Mouse (Mus musculus) heart, adult 2 months (tissue): Measurements from ENCODE around the gene Diras1. TPM values are rescaled to one million over a fixed set of nuclear protein-coding genes. Genes with fewer than 3 reads are reported as not detected.

Experiments
- DNase-seq, 2 experiments: peaks; one replicate each; pipeline ENCODE4 v3.0.0; 2021
- H3K27ac ChIP-seq: fragments of 200-600 bp; 2 replicates; pipeline ENCODE4 v1.8.1; 2022
- H3K27me3 ChIP-seq: fragments of 200-500 bp; 2 replicates; pipeline ENCODE4 v1.6.1; 2012; ENCODE audit warnings: mild to moderate bottlenecking, low read length, inconsistent platforms, mixed read lengths; ENCODE audit not compliant: control insufficient read depth, insufficient read depth
- H3K36me3 ChIP-seq: fragments of 200-500 bp; 2 replicates; pipeline ENCODE4 v1.6.1; 2012; ENCODE audit warnings: low read length, inconsistent platforms; ENCODE audit not compliant: control insufficient read depth, insufficient read depth
- H3K4me1 ChIP-seq: fragments of 200-500 bp; 2 replicates; pipeline ENCODE4 v1.6.1; 2011; ENCODE audit warnings: low read length; ENCODE audit not compliant: control insufficient read depth, insufficient read depth
- H3K4me3 ChIP-seq: fragments of 200-600 bp; 2 replicates; pipeline ENCODE4 v1.8.1; 2022
- H3K79me2 ChIP-seq: fragments of 200-500 bp; replicated peaks from 2 replicates; pipeline ENCODE4 v1.6.1; 2012; ENCODE audit warnings: mild to moderate bottlenecking, inconsistent platforms, low read length, moderate library complexity, mixed read lengths; ENCODE audit not compliant: control insufficient read depth, insufficient read depth
- H3K9ac ChIP-seq: fragments of 200-500 bp; 2 replicates; pipeline ENCODE4 v1.6.1; 2012; ENCODE audit warnings: low read depth, mild to moderate bottlenecking, control low read depth, inconsistent platforms, low read length, mixed read lengths
- CTCF ChIP-seq: fragments of 200-600 bp; IDR thresholded peaks from 2 replicates; pipeline ENCODE4 v1.8.1; 2022; ENCODE audit warnings: antibody characterized with exemption, mild to moderate bottlenecking, moderate library complexity
- EP300 ChIP-seq: fragments of 200-500 bp; IDR thresholded peaks from 2 replicates; pipeline ENCODE4 v1.6.1; 2011; ENCODE audit warnings: low read depth, low read length, control low read depth; ENCODE audit not compliant: insufficient read depth
- POLR2A ChIP-seq: fragments of 200-500 bp; IDR thresholded peaks from 2 replicates; pipeline ENCODE4 v1.6.1; 2011; ENCODE audit warnings: mild to moderate bottlenecking, low read depth, low read length, control low read depth; ENCODE audit not compliant: insufficient read depth
- WGBS: fragments of 180-500 bp; shearing (Covaris S2); methylation state at CpG from one replicate; pipeline ENCODE4 v1.1.7; 2018; 5-methylcytosine and 5-hydroxymethylcytosine counted together
- intact Hi-C: fragments of 180-260 bp; cut with DNase I; formaldehyde crosslinking; loops from one replicate; pipeline ENCODE4 v1.15.1; 2025
- polyA plus RNA-seq: library from polyadenylated mRNA; depleted of rRNA; stranded (reverse); fragments of >200 nt; gene quantifications from 2 replicates; pipeline ENCODE4 v1.2.3, GENCODE M21; 2012
- total RNA-seq, 2 experiments: library from RNA; stranded (reverse); gene quantifications; 2 replicates each; pipeline ENCODE4 v1.2.3; 2021

Diras1 gene
- total and polyA plus RNA-seq, 3 experiments: 0.04 TPM; not detected in 2

GRCm38 (mm10) chr10:80987709-80988441, 37.6 kb downstream of the Diras1 start:
- Histone ChIP-seq H3K4me1 (peaks cover 6% of the 10 kb centered on the region), H3K36me3 (no peaks in the 10 kb centered on the region), H3K27me3 (no peaks in the 10 kb centered on the region), H3K4me3 (no peak overlapping the region), H3K79me2 (no peaks in the 10 kb centered on the region), H3K27ac (peak overlapping the region; percentile 3), H3K9ac (no peak overlapping the region)
- peak; percentile 88 to 89 for DNase-seq
- TF ChIP-seq POLR2A: no peak
- peak; percentile 99 for TF ChIP-seq CTCF
- peak; percentile 97 for TF ChIP-seq EP300
- 10% methylated on average over 10 of the region's 10 CpGs for WGBS
- intact Hi-C loops: loop anchor here (1.0 kb wide), 1 partner anchor 60 kb away; no protein-coding TSS in a partner anchor

- H3K27ac ChIP-seq: no peak overlapping the region
- 46% methylated on average over 6 of the region's 6 CpGs for WGBS
These were observed 38.7 kb downstream of the Diras1 start for GRCm38 (mm10) chr10:80986754-80987153.

GRCm38 (mm10) chr10:80985970-80986701, 39.3 kb downstream of the Diras1 start:
- DNase-seq: no peak
- H3K4me1 ChIP-seq: peaks cover 6% of the 10 kb centered on the region
- H3K36me3 ChIP-seq: no peaks in the 10 kb centered on the region
- peak overlapping the region; percentile 46 for H3K4me3 ChIP-seq
- no peak overlapping the region for H3K27ac ChIP-seq
- WGBS: 23% methylated on average over 13 of the region's 13 CpGs
- no peaks in the 10 kb centered on the region for H3K27me3 ChIP-seq
- peak overlapping the region; percentile 27 for H3K9ac ChIP-seq
- H3K79me2 ChIP-seq: no peaks in the 10 kb centered on the region
- intact Hi-C loops: no loop called here
- TF ChIP-seq POLR2A (no peak), CTCF (no peak), EP300 (no peak)

More at GRCm38 (mm10) chr10:80986754-80987153, 38.7 kb downstream of the Diras1 start:
- no peak overlapping the region for H3K9ac ChIP-seq
- no peak overlapping the region for H3K4me3 ChIP-seq
- no peaks in the 10 kb centered on the region for H3K79me2 ChIP-seq
- H3K36me3 ChIP-seq: no peaks in the 10 kb centered on the region
- peaks cover 6% of the 10 kb centered on the region for H3K4me1 ChIP-seq
- no peaks in the 10 kb centered on the region for H3K27me3 ChIP-seq
- DNase-seq: peak; percentile 54 to 71
- 0 out of 2 replicates have a peak, but pooled peaks have one; percentile 39 for TF ChIP-seq EP300
- TF ChIP-seq CTCF: no peak
- intact Hi-C loops: no loop called here

GRCm38 (mm10) chr10:80985241-80985969, 40.1 kb downstream of the Diras1 start:
- no peak overlapping the region for H3K27ac ChIP-seq
- peak overlapping the region; percentile 46 for H3K4me3 ChIP-seq
- TF ChIP-seq CTCF: no peak
- peak overlapping the region; percentile 27 for H3K9ac ChIP-seq
- no peaks in the 10 kb centered on the region for H3K27me3 ChIP-seq
- peaks cover 6% of the 10 kb centered on the region for H3K4me1 ChIP-seq
- DNase-seq: peak; percentile 46 to 53
- intact Hi-C loops: no loop called here
- 11% methylated on average over 37 of the region's 37 CpGs for whole genome bisulfite sequencing
- H3K36me3 ChIP-seq: no peaks in the 10 kb centered on the region
- H3K79me2 ChIP-seq: no peaks in the 10 kb centered on the region

GRCm38 (mm10) chr10:80984223-80984622, 41.2 kb downstream of the Diras1 start:
- H3K27me3 ChIP-seq: no peaks in the 10 kb centered on the region
- 87% methylated on average over 12 of the region's 12 CpGs for WGBS
- no peak for DNase-seq
- H3K4me3 ChIP-seq: no peak overlapping the region
- no peaks in the 10 kb centered on the region for H3K79me2 ChIP-seq
- peaks cover 6% of the 10 kb centered on the region for H3K4me1 ChIP-seq
- intact Hi-C loops: no loop called here
- TF ChIP-seq CTCF: no peak
- no peak for TF ChIP-seq POLR2A
- TF ChIP-seq EP300: no peak
- no peaks in the 10 kb centered on the region for H3K36me3 ChIP-seq
- no peak overlapping the region for H3K9ac ChIP-seq
- H3K27ac ChIP-seq: no peak overlapping the region

- no peaks in the 10 kb centered on the region for H3K36me3 ChIP-seq
- 69% methylated on average over 4 of the region's 4 CpGs for WGBS
- DNase-seq: no peak
These were observed 43.1 kb downstream of the Diras1 start for GRCm38 (mm10) chr10:80982381-80982780.

More at GRCm38 (mm10) chr10:80982381-80982780, 43.1 kb downstream of the Diras1 start:
- no peak overlapping the region for H3K9ac ChIP-seq
- no peak overlapping the region for H3K4me3 ChIP-seq
- H3K79me2 ChIP-seq: no peaks in the 10 kb centered on the region
- no peaks in the 10 kb centered on the region for H3K27me3 ChIP-seq
- H3K27ac ChIP-seq: no peak overlapping the region
- intact Hi-C loops: no loop called here
- H3K4me1 ChIP-seq: peaks cover 5% of the 10 kb centered on the region; the same call in 1 of the 2 replicates
- TF ChIP-seq EP300 (no peak), CTCF (no peak), POLR2A (no peak)
